Mouse (Mus musculus): ENCODE measurements at regions not wholly inside any gene's neighbourhood (a gene's known extent, or its start where the extent isn't known, plus 50 kb on each side); places are given as distances from the start of the nearest gene placed in this dataset.
A peak's percentile ranks its signal among the peaks of the same experiment; 100 is the strongest.

- Histone ChIP-seq H3K27me3 (replicated peaks) (no peaks in the 10 kb centered on the region), H3K4me1 (no peaks in the 10 kb centered on the region), H3K4me2 (no peak overlapping the region), H3K36me3 (replicated peaks) (no peaks in the 10 kb centered on the region), H3K9me3 (no peaks in the 10 kb centered on the region), H3K4me3 (no peak overlapping the region), H3K27ac (no peak overlapping the region), H3K9ac (no peak overlapping the region)
- no peak for ATAC-seq (replicated peaks)
- WGBS = 61% methylated on average over 2 of the region's 2 CpGs
These were observed 918.8 kb upstream of the Celf2 start for GRCm38 (mm10) chr2:8428145-8428544.

GRCm38 (mm10) chr2:8427720-8428119 lies 918.4 kb upstream of the Celf2 start:
- no peak for ATAC-seq (replicated peaks)

GRCm38 (mm10) chr2:8415917-8416316 lies 906.6 kb upstream of the Celf2 start:
- Histone ChIP-seq H3K36me3 (replicated peaks) (no peaks in the 10 kb centered on the region), H3K27me3 (replicated peaks) (no peaks in the 10 kb centered on the region), H3K4me3 (no peak overlapping the region), H3K4me1 (no peaks in the 10 kb centered on the region), H3K27ac (no peak overlapping the region), H3K9ac (no peak overlapping the region), H3K4me2 (no peak overlapping the region), H3K9me3 (no peaks in the 10 kb centered on the region)
- WGBS = 82% methylated on average over 3 of the region's 3 CpGs
- no peak for ATAC-seq (replicated peaks)

More at GRCm38 (mm10) chr2:8427720-8428119, 918.4 kb upstream of the Celf2 start:
- no peak overlapping the region for H3K4me3 ChIP-seq
- H3K9me3 ChIP-seq = no peaks in the 10 kb centered on the region
- no peak overlapping the region for H3K4me2 ChIP-seq
- no peak overlapping the region for H3K9ac ChIP-seq
- no peaks in the 10 kb centered on the region for H3K4me1 ChIP-seq
- H3K36me3 ChIP-seq (replicated peaks) = no peaks in the 10 kb centered on the region
- no peaks in the 10 kb centered on the region for H3K27me3 ChIP-seq (replicated peaks)
- WGBS = 85% methylated on average over 1 of the region's 1 CpGs
- H3K27ac ChIP-seq = no peak overlapping the region

- no peaks in the 10 kb centered on the region for H3K4me1 ChIP-seq
- 75% methylated on average over 4 of the region's 4 CpGs for WGBS
- ATAC-seq (replicated peaks) = no peak
These were observed 884.8 kb upstream of the Celf2 start for GRCm38 (mm10) chr2:8394128-8394527.

GRCm38 (mm10) chr2:8389530-8389929 lies 880.2 kb upstream of the Celf2 start:
- Histone ChIP-seq H3K36me3 (replicated peaks) (no peaks in the 10 kb centered on the region), H3K4me3 (no peak overlapping the region), H3K4me1 (no peaks in the 10 kb centered on the region), H3K27ac (no peak overlapping the region), H3K9me3 (no peaks in the 10 kb centered on the region), H3K4me2 (no peak overlapping the region), H3K9ac (no peak overlapping the region), H3K27me3 (replicated peaks) (no peaks in the 10 kb centered on the region)
- ATAC-seq (replicated peaks) = no peak
- 81% methylated on average over 2 of the region's 2 CpGs for WGBS

More at GRCm38 (mm10) chr2:8394128-8394527, 884.8 kb upstream of the Celf2 start:
- no peak overlapping the region for H3K4me3 ChIP-seq
- H3K4me2 ChIP-seq = no peak overlapping the region
- no peaks in the 10 kb centered on the region for H3K27me3 ChIP-seq (replicated peaks)
- H3K9me3 ChIP-seq = no peaks in the 10 kb centered on the region
- no peaks in the 10 kb centered on the region for H3K36me3 ChIP-seq (replicated peaks)
- no peak overlapping the region for H3K9ac ChIP-seq
- no peak overlapping the region for H3K27ac ChIP-seq

- H3K9ac ChIP-seq = no peak overlapping the region
- no peaks in the 10 kb centered on the region for H3K9me3 ChIP-seq
- no peak overlapping the region for H3K27ac ChIP-seq
- no peaks in the 10 kb centered on the region for H3K4me1 ChIP-seq
- H3K4me3 ChIP-seq = no peak overlapping the region
- H3K36me3 ChIP-seq (replicated peaks) = no peaks in the 10 kb centered on the region
- no peaks in the 10 kb centered on the region for H3K27me3 ChIP-seq (replicated peaks)
- no peak overlapping the region for H3K4me2 ChIP-seq
- 45% methylated on average over 1 of the region's 1 CpGs for WGBS
- peak; percentile 88; the same call in 1 of the 2 replicates for ATAC-seq (replicated peaks)
These were observed 870.9 kb upstream of the Celf2 start for GRCm38 (mm10) chr2:8380246-8380645.

- 78% methylated on average over 3 of the region's 3 CpGs for WGBS
These were observed 870.2 kb upstream of the Celf2 start for GRCm38 (mm10) chr2:8379590-8379989.

GRCm38 (mm10) chr2:8347867-8348266 lies 838.5 kb upstream of the Celf2 start:
- Histone ChIP-seq H3K4me3 (no peak overlapping the region), H3K27me3 (replicated peaks) (no peaks in the 10 kb centered on the region), H3K4me1 (no peaks in the 10 kb centered on the region), H3K9ac (no peak overlapping the region), H3K9me3 (no peaks in the 10 kb centered on the region), H3K36me3 (replicated peaks) (no peaks in the 10 kb centered on the region), H3K4me2 (no peak overlapping the region), H3K27ac (no peak overlapping the region)
- ATAC-seq (replicated peaks) = no peak
- WGBS = 94% methylated on average over 1 of the region's 1 CpGs

More at GRCm38 (mm10) chr2:8379590-8379989, 870.2 kb upstream of the Celf2 start:
- Histone ChIP-seq H3K27me3 (replicated peaks) (no peaks in the 10 kb centered on the region), H3K36me3 (replicated peaks) (no peaks in the 10 kb centered on the region), H3K9me3 (no peaks in the 10 kb centered on the region), H3K9ac (no peak overlapping the region), H3K4me2 (no peak overlapping the region), H3K4me3 (no peak overlapping the region), H3K4me1 (no peaks in the 10 kb centered on the region), H3K27ac (no peak overlapping the region)
- ATAC-seq (replicated peaks) = no peak

- ATAC-seq (replicated peaks) = no peak
- no peak overlapping the region for H3K4me2 ChIP-seq
- H3K9ac ChIP-seq = no peak overlapping the region
- H3K27me3 ChIP-seq (replicated peaks) = no peaks in the 10 kb centered on the region
- no peak overlapping the region for H3K4me3 ChIP-seq
- no peaks in the 10 kb centered on the region for H3K36me3 ChIP-seq (replicated peaks)
- no peaks in the 10 kb centered on the region for H3K4me1 ChIP-seq
- 90% methylated on average over 3 of the region's 3 CpGs for WGBS
- H3K9me3 ChIP-seq = no peaks in the 10 kb centered on the region
- H3K27ac ChIP-seq = no peak overlapping the region
These were observed 835.4 kb upstream of the Celf2 start for GRCm38 (mm10) chr2:8344748-8345147.

GRCm38 (mm10) chr2:8338271-8338670 lies 828.9 kb upstream of the Celf2 start:
- Histone ChIP-seq H3K27me3 (replicated peaks) (no peaks in the 10 kb centered on the region), H3K36me3 (replicated peaks) (no peaks in the 10 kb centered on the region), H3K4me2 (no peak overlapping the region), H3K27ac (no peak overlapping the region), H3K4me1 (no peaks in the 10 kb centered on the region), H3K9me3 (no peaks in the 10 kb centered on the region), H3K9ac (no peak overlapping the region), H3K4me3 (no peak overlapping the region)
- WGBS = 66% methylated on average over 7 of the region's 7 CpGs
- no peak for ATAC-seq (replicated peaks)

GRCm38 (mm10) chr2:8296001-8296400 lies 786.6 kb upstream of the Celf2 start:
- WGBS = 86% methylated on average over 2 of the region's 2 CpGs
- no peak overlapping the region for H3K27ac ChIP-seq
- H3K4me1 ChIP-seq = no peaks in the 10 kb centered on the region
- H3K4me2 ChIP-seq = no peak overlapping the region
- H3K9ac ChIP-seq = no peak overlapping the region
- no peak for ATAC-seq (replicated peaks)
- H3K9me3 ChIP-seq = no peaks in the 10 kb centered on the region
- no peaks in the 10 kb centered on the region for H3K27me3 ChIP-seq (replicated peaks)
- no peak overlapping the region for H3K4me3 ChIP-seq
- no peaks in the 10 kb centered on the region for H3K36me3 ChIP-seq (replicated peaks)

GRCm38 (mm10) chr2:8291357-8291756 lies 782.0 kb upstream of the Celf2 start:
- Histone ChIP-seq H3K36me3 (replicated peaks) (no peaks in the 10 kb centered on the region), H3K4me2 (no peak overlapping the region), H3K27me3 (replicated peaks) (no peaks in the 10 kb centered on the region), H3K9me3 (no peaks in the 10 kb centered on the region), H3K4me3 (no peak overlapping the region), H3K4me1 (no peaks in the 10 kb centered on the region), H3K9ac (no peak overlapping the region), H3K27ac (no peak overlapping the region)
- WGBS = 90% methylated on average over 4 of the region's 4 CpGs
- no peak for ATAC-seq (replicated peaks)

- H3K4me3 ChIP-seq = no peak overlapping the region
- no peak for ATAC-seq (replicated peaks)
- H3K36me3 ChIP-seq (replicated peaks) = no peaks in the 10 kb centered on the region
- H3K4me1 ChIP-seq = no peaks in the 10 kb centered on the region
- WGBS = 93% methylated on average over 4 of the region's 4 CpGs
- H3K9ac ChIP-seq = no peak overlapping the region
- H3K27ac ChIP-seq = no peak overlapping the region
- H3K27me3 ChIP-seq (replicated peaks) = no peaks in the 10 kb centered on the region
- H3K4me2 ChIP-seq = no peak overlapping the region
- H3K9me3 ChIP-seq = no peaks in the 10 kb centered on the region
These were observed 778.0 kb upstream of the Celf2 start for GRCm38 (mm10) chr2:8287403-8287802.

Data from midbrain, embryonic 15.5 days (tissue).